Mouse (Mus musculus) intestine, embryonic 15.5 days (tissue): Measurements from ENCODE around the gene 6430628N08Rik. TPM values are rescaled to one million over a fixed set of nuclear protein-coding genes. Genes with fewer than 3 reads are reported as not detected.

Experiments used
- ATAC-seq: fragments of 200-750 bp; cut with Nextera tagmentation; 2 replicates; pipeline ENCODE4 v1.8.0; 2017; ENCODE audit warnings: moderate TSS enrichment, moderate library complexity
- H3K27ac ChIP-seq: fragments of 300-500 bp; sonication (generic); 2 replicates; pipeline ENCODE4 v1.5.1; 2015; ENCODE audit warnings: mild to moderate bottlenecking, inconsistent platforms
- H3K27me3 ChIP-seq: fragments of 300-500 bp; sonication (generic); replicated peaks from 2 replicates; pipeline ENCODE4 v1.6.1; 2015; ENCODE audit warnings: inconsistent platforms
- H3K36me3 ChIP-seq: fragments of 300-500 bp; sonication (generic); 2 replicates; pipeline ENCODE4 v1.6.1; 2015; ENCODE audit warnings: inconsistent platforms
- H3K4me1 ChIP-seq: fragments of 300-500 bp; sonication (generic); replicated peaks from 2 replicates; pipeline ENCODE4 v1.6.1; 2015; ENCODE audit warnings: inconsistent platforms
- H3K4me2 ChIP-seq: fragments of 300-500 bp; sonication (generic); replicated peaks from 2 replicates; pipeline ENCODE4 v1.6.1; 2015; ENCODE audit warnings: mild to moderate bottlenecking, inconsistent platforms
- H3K4me3 ChIP-seq: fragments of 300-500 bp; sonication (generic); replicated peaks from 2 replicates; pipeline ENCODE4 v1.5.1; 2015; ENCODE audit warnings: inconsistent platforms
- H3K9ac ChIP-seq: fragments of 300-500 bp; sonication (generic); 2 replicates; pipeline ENCODE4 v1.6.1; 2015; ENCODE audit warnings: inconsistent platforms
- H3K9me3 ChIP-seq: fragments of 300-500 bp; sonication (generic); 2 replicates; pipeline ENCODE4 v1.6.1; 2016; ENCODE audit warnings: inconsistent platforms
- WGBS: fragments of 180-500 bp; shearing (Covaris S2); methylation state at CpG from one replicate; pipeline ENCODE4 v1.1.7; 2015; 5-methylcytosine and 5-hydroxymethylcytosine counted together
- polyA plus RNA-seq: library from polyadenylated mRNA; unstranded; fragments of >200 nt; fragmentation: Nextera tagmentation; extraction: Ambion mirVana; gene quantifications from 2 replicates; pipeline ENCODE4 v1.2.1, GENCODE M21; 2015

The 6430628N08Rik gene
- polyA plus RNA-seq, 1 experiment from 2014 or later, result not detected

- no peak overlapping the region for H3K4me2 ChIP-seq
- H3K36me3 ChIP-seq, result peaks cover 8% of the 10 kb centered on the region; the same call in 1 of the 2 replicates
- H3K4me1 ChIP-seq, result no peaks in the 10 kb centered on the region
- WGBS, result 80% methylated on average over 9 of the region's 9 CpGs
- H3K4me3 ChIP-seq, result no peak overlapping the region
- H3K27ac ChIP-seq, result no peak overlapping the region
- no peaks in the 10 kb centered on the region for H3K9me3 ChIP-seq
- H3K27me3 ChIP-seq, result no peaks in the 10 kb centered on the region
- no peak for ATAC-seq
- no peak overlapping the region for H3K9ac ChIP-seq
Measured at GRCm38 (mm10) chr4:115857293-115857883, 33.1 kb upstream of the 6430628N08Rik start.

GRCm38 (mm10) chr4:115863352-115863751, 27.1 kb upstream of the 6430628N08Rik start:
- no peak for ATAC-seq

GRCm38 (mm10) chr4:115863880-115864279, 26.6 kb upstream of the 6430628N08Rik start:
- ATAC-seq, result no peak
- Histone ChIP-seq H3K4me3 (no peak overlapping the region), H3K4me2 (no peak overlapping the region), H3K9me3 (no peaks in the 10 kb centered on the region), H3K9ac (no peak overlapping the region), H3K27me3 (no peaks in the 10 kb centered on the region), H3K36me3 (peaks cover 8% of the 10 kb centered on the region; the same call in 1 of the 2 replicates), H3K27ac (no peak overlapping the region), H3K4me1 (no peaks in the 10 kb centered on the region)
- WGBS, result 32% methylated on average over 10 of the region's 10 CpGs

More at GRCm38 (mm10) chr4:115863352-115863751, 27.1 kb upstream of the 6430628N08Rik start:
- H3K27me3 ChIP-seq, result no peaks in the 10 kb centered on the region
- no peak overlapping the region for H3K4me3 ChIP-seq
- WGBS, result 66% methylated on average over 7 of the region's 7 CpGs
- no peaks in the 10 kb centered on the region for H3K4me1 ChIP-seq
- no peaks in the 10 kb centered on the region for H3K9me3 ChIP-seq
- H3K36me3 ChIP-seq, result peaks cover 8% of the 10 kb centered on the region; the same call in 1 of the 2 replicates
- no peak overlapping the region for H3K9ac ChIP-seq
- no peak overlapping the region for H3K27ac ChIP-seq
- no peak overlapping the region for H3K4me2 ChIP-seq

DNA sequence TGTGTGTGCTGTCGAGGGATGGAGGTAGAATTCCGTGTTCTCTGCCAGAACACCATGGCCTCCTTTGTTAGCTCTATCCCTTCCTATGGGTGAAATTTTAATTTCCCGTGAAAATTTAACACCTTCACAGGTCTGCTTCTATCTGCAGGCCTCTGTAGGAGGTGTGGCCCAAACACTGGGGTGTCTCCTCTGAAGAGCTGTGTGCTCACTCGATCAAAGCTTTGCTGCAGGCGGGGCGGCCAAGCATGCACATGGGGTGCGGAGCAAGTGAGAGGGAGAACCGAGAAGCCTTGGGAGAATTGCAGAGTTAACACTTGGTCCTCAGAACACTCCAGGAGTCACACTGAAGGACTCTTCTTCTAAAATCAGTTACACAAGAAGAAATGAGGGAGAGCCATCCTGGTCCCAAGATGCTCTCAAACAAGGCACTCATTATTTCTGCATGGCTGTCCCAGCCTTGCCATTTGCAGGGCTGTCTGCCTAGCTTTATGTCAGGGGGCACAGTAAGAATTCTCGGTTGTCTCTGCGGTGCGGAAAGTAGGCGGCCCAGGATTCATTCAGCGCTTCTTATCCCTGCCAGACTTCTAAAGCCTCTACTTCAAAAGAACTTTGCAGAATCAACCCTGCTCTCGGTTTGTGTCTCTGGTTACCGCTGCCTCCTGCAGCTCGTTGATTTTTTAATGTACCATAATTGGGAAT, 20.8 kb upstream of the 6430628N08Rik start:
- WGBS, result 44% methylated on average over 16 of the region's 16 CpGs
- no peaks in the 10 kb centered on the region for H3K9me3 ChIP-seq
- H3K36me3 ChIP-seq, result peaks cover 3% of the 10 kb centered on the region; the same call in 1 of the 2 replicates
- ATAC-seq, result no peak
- no peak overlapping the region for H3K9ac ChIP-seq
- H3K27ac ChIP-seq, result no peak overlapping the region
- no peak overlapping the region for H3K4me3 ChIP-seq
- no peaks in the 10 kb centered on the region for H3K4me1 ChIP-seq
- H3K4me2 ChIP-seq, result no peak overlapping the region
- H3K27me3 ChIP-seq, result no peaks in the 10 kb centered on the region

DNA sequence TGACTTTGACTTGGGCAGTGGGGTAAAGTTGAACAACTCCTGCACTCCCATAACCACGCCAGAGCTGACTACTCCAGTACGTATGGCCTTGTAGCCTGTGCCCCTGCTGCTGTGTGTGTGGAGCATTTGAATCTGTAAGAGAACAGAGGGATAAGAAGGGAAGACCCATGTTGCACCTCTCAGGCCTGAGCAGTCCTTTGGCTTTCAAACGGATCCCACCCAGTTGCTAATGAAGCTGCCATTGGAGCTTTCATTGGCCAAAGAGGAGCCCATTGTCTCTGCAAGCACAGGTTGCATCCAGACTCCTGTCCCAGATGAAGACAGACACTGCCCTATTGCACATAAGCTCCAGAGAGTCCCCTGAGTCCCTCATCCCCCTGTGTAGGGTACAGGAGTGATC, 17.2 kb upstream of the 6430628N08Rik start:
- 91% methylated on average over 3 of the region's 3 CpGs for WGBS
- no peak for ATAC-seq
- peaks cover 3% of the 10 kb centered on the region for H3K36me3 ChIP-seq

DNA sequence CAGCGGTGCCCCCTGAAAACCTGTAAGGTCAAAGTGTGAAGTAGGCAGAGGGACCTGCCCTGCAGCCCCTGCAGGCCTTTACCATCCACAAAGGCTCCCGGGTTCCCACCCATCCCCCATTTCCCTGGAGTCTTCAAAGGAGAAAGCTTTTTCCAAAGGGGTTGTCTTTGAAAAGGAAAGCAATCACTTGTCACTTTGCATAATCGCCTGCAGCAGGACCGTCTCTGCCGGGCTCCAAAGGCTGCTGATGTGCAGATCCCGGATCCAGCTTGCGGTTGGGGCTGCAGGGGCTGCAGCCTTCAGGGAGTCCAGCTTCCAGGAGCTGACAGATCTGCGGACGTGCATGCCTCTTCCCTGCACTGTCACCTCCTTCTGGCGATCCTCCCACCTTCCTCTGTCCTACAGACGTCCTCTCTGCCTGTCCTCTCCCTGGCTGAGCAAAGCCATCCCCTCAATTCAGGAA, 12.2 kb upstream of the 6430628N08Rik start:
- Histone ChIP-seq H3K9ac (no peak overlapping the region; the same call in 1 of the 2 replicates), H3K27ac (no peak overlapping the region), H3K27me3 (no peaks in the 10 kb centered on the region), H3K4me2 (no peak overlapping the region), H3K4me3 (no peak overlapping the region), H3K9me3 (no peaks in the 10 kb centered on the region), H3K4me1 (no peaks in the 10 kb centered on the region), H3K36me3 (peaks cover 3% of the 10 kb centered on the region; the same call in 1 of the 2 replicates)
- whole genome bisulfite sequencing, result 19% methylated on average over 11 of the region's 11 CpGs
- no peak for ATAC-seq

More for the DNA sequence above, 17.2 kb upstream of the 6430628N08Rik start:
- Histone ChIP-seq H3K27ac (no peak overlapping the region), H3K4me2 (no peak overlapping the region), H3K27me3 (no peaks in the 10 kb centered on the region), H3K9me3 (no peaks in the 10 kb centered on the region), H3K4me1 (no peaks in the 10 kb centered on the region), H3K4me3 (no peak overlapping the region), H3K9ac (no peak overlapping the region)

GRCm38 (mm10) chr4:115878828-115879227, 11.6 kb upstream of the 6430628N08Rik start:
- peaks cover 3% of the 10 kb centered on the region; the same call in 1 of the 2 replicates for H3K36me3 ChIP-seq
- 47% methylated on average over 9 of the region's 9 CpGs for WGBS
- ATAC-seq, result no peak
- H3K9ac ChIP-seq, result no peak overlapping the region
- H3K4me2 ChIP-seq, result no peak overlapping the region
- no peak overlapping the region for H3K4me3 ChIP-seq
- no peaks in the 10 kb centered on the region for H3K4me1 ChIP-seq
- no peaks in the 10 kb centered on the region for H3K27me3 ChIP-seq
- H3K9me3 ChIP-seq, result no peaks in the 10 kb centered on the region
- H3K27ac ChIP-seq, result no peak overlapping the region

GRCm38 (mm10) chr4:115881183-115881582, 9.3 kb upstream of the 6430628N08Rik start:
- Histone ChIP-seq H3K9ac (no peak overlapping the region), H3K36me3 (no peaks in the 10 kb centered on the region), H3K9me3 (no peaks in the 10 kb centered on the region), H3K27me3 (no peaks in the 10 kb centered on the region), H3K27ac (no peak overlapping the region), H3K4me1 (no peaks in the 10 kb centered on the region), H3K4me2 (no peak overlapping the region), H3K4me3 (no peak overlapping the region)
- no peak for ATAC-seq
- WGBS, result 30% methylated on average over 1 of the region's 1 CpGs

DNA sequence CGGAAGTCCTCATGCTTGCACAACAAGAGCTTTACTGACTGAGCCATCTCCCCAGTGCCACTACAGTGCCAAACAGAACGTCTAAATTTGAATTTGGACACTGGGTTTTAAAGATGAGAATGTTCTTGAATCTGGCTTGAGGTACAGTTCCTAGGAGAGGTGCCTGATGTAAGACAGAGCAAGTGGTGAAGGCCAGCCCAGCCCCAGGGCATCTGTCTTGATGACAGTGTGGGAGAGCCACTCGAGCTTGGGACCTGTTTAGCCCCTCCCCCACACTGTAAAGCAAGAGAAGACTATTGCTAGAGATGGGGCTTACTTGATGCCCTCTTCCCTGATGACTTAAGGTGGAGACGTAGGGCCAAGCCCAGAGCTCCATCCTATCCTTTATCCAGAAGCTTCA, 8.3 kb upstream of the 6430628N08Rik start:
- no peaks in the 10 kb centered on the region for H3K36me3 ChIP-seq
- no peak overlapping the region for H3K4me3 ChIP-seq
- 53% methylated on average over 4 of the region's 4 CpGs for WGBS
- no peak overlapping the region for H3K27ac ChIP-seq
- no peaks in the 10 kb centered on the region for H3K27me3 ChIP-seq
- no peak overlapping the region for H3K4me2 ChIP-seq
- no peaks in the 10 kb centered on the region for H3K4me1 ChIP-seq
- no peak for ATAC-seq
- no peaks in the 10 kb centered on the region for H3K9me3 ChIP-seq
- H3K9ac ChIP-seq, result no peak overlapping the region

- Histone ChIP-seq H3K27ac (no peak within 1 kb of the TSS), H3K4me1 (no peaks in the 10 kb centered on the region), H3K9me3 (no peaks in the 10 kb centered on the region), H3K4me2 (no peak within 1 kb of the TSS), H3K36me3 (no peaks in the 10 kb centered on the region), H3K4me3 (no peak within 1 kb of the TSS), H3K9ac (no peak within 1 kb of the TSS), H3K27me3 (0 out of 2 replicates have a peak, but pooled peaks cover 2% of the 10 kb centered on the region)
- 76% methylated on average over 6 of the region's 6 CpGs for WGBS
- ATAC-seq, result no peak
Measured at GRCm38 (mm10) chr4:115884022-115884421, 6.4 kb upstream of the 6430628N08Rik start, which contains the start of gene Kncn. Gene Kncn (plus strand): TSS chr4:115884400.

DNA sequence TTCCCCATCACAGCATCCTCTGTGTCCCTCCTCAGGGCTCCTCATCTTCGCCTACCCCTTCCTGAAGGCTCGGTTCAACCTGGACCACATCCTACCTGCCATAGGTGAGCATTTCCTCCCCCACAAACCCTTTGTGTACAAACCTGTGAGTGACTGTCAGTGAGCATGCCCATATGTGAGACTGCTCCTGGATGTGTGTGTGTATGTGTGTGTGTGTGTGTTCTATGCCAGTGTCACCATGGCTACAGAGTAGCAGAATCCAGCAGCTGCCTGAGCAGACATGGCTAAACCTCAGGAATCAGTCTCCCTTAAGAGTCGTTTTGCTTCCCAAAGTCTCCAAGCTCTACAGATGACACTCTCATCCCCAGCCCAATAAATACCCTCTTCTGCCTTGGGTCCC, 4.6 kb upstream of the 6430628N08Rik start:
- WGBS, result 72% methylated on average over 3 of the region's 3 CpGs
- no peak overlapping the region for H3K27ac ChIP-seq
- no peaks in the 10 kb centered on the region for H3K36me3 ChIP-seq
- no peak overlapping the region for H3K9ac ChIP-seq
- H3K4me3 ChIP-seq, result no peak overlapping the region
- no peak for ATAC-seq
- peaks cover 14% of the 10 kb centered on the region for H3K27me3 ChIP-seq
- no peak overlapping the region for H3K4me2 ChIP-seq
- peaks cover 5% of the 10 kb centered on the region; the same call in 1 of the 2 replicates for H3K4me1 ChIP-seq
- no peaks in the 10 kb centered on the region for H3K9me3 ChIP-seq

DNA sequence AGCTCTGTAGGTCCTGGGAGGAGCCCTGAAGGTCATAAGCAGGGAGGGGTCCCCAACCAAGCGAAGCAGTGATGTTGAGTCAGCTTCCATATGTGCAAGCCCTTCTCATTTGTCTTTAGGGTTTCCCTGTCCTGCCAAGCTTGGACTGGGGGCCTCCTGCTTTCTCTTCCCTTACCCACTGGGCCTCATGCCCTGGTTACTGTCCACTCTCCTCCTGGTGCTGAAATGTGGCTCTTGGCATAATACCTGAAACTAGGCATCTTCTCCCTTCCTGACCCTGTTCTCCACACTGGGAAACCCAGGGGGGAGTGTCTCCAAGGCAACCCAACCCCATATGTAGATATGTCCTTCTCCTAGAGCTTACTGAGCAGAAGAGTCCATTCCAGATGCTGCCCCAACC, 3.6 kb upstream of the 6430628N08Rik start:
- Histone ChIP-seq H3K27ac (no peak overlapping the region), H3K27me3 (peaks cover 23% of the 10 kb centered on the region), H3K4me2 (no peak overlapping the region), H3K4me3 (no peak overlapping the region), H3K4me1 (peaks cover 5% of the 10 kb centered on the region; the same call in 1 of the 2 replicates), H3K9me3 (no peaks in the 10 kb centered on the region), H3K9ac (no peak overlapping the region), H3K36me3 (no peaks in the 10 kb centered on the region)
- WGBS, result 45% methylated on average over 1 of the region's 1 CpGs
- ATAC-seq, result no peak
